Mouse (Mus musculus): ENCODE data around the gene Prr7. TPM values are rescaled to one million over a fixed set of nuclear protein-coding genes. Genes with fewer than 3 reads are reported as not detected.

Prr7 gene
- polyA plus RNA-seq (2014; fragmentation: Illumina TruSeq; extraction: RNeasy Lipid Tissue Mini Kit (QIAGEN cat#74804); ENCODE audit: low read depth, low replicate concordance) = not detected

DNA sequence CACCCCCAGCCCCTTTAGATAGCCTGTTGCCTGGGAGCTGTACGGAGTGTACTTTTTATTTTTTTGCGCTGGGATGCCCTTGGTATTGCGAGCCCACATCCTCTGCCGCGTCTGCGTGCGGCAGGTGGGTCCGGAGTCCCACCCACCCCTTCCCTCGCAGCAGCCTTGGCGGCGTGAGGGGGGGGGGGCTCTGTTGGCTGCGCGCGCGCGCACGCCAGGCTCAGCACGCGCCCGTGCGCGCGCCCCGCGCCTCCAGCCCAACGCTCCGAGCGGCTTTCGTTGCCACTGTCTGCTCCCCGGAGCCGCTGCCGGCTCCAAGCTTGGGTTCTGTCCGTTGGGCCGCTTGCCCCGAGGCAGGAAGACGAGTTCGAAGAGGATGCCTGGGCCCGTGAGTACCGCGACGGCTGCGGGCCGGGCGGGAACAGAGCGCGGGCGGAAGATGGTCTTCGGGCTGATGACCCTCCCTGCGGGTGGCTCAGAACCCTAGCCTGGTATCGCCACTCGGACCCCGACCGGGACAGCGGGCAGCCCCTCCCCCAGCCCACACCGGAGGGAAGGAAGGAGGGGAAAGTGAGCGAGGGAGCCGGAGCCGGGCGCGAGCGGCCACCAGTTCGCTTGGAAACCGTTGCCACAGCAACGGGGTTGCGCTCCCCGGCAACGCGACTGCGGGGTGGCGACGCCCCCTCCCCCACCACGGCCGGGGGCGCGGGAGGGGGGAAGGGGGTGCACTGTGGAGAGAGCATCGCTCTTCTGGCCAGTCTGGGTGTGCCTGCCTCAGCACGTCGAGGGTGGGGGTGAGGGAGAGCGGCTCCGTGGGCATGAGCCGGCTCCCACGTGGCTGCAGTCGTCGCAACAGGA lies at the start of gene Prr7:
Gene Prr7, plus strand, starts transcription at position 241 of the 858 bp plus-strand sequence.

DNA sequence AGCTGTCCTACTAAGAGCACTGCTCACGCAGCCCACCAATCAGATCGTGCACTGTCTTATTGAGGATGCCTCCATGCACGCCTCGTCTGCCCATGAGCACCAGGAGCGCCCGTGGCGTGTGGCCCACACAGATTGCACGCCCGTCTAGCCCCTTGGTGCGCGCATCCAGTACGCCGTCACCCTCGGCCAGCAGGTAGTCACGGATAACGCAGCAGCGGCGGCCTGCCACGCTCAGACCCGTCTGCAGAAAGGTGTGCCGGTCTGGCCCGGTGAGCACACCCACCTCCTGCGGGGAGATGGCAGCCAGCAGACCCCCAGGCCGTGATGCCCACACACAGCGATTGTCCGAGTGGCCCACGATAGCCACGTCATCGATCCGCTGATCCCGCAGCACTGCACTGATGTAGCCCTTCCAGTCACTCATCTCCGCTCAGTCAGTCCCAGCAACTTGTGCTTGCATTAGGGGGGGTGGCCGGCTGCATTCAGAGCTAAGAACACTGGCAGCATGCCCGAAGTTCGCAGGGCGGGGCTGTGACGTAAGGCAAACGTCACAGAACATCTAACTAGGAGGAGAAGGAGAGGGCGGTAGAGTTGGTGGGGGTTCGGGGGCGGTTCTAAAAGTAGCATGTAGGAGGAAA lies 49.2 kb upstream of the Prr7 start, which contains the start of gene Pfn3:
Gene Pfn3, minus strand, starts transcription at position 490 of the 638 bp plus-strand sequence.

DNA sequence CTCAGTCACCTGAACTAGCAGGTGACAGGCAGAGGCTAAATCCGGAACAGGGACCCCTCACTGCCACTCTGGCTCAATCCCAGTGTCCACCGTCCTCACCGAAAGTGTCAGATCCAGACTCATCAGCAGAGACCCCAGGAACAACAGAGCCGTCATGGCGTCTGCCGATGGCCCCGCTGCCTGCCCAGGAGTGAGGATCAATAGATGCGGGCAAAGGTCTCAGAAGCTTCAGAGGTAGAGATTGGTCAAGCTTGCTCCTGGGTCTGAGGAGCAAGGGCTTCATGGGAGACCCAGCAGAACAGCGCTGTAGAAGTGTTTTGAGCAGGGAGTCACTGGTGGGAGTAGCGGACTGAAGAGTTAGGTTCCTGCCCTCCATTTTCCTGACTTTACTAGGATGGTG lies 37.5 kb upstream of the Prr7 start, which contains the start of gene F12:
Gene F12, minus strand, starts transcription at position 181 of the 400 bp plus-strand sequence.

DNA sequence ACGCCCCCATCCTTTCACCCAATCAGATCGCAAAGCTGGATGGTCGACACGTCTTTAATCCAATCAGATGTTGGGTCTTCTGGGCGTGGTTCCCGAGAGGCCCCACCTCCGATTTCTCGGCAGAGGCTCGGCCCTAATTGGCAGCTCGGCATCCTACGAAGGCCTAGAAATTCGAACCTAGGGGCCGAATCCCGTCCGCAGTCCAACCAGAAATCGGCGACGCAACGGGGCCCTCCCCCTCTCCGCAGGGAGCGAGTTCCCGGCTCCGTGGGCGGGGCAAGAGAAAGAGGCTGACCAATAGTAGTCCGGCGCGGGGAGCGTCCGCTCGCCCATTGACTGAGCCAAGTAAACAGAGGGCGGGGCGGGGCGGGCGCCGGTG lies 19.1 kb upstream of the Prr7 start, which contains the start of gene Grk6:
Gene Grk6, plus strand, starts transcription at position 136 of the 379 bp plus-strand sequence.

DNA sequence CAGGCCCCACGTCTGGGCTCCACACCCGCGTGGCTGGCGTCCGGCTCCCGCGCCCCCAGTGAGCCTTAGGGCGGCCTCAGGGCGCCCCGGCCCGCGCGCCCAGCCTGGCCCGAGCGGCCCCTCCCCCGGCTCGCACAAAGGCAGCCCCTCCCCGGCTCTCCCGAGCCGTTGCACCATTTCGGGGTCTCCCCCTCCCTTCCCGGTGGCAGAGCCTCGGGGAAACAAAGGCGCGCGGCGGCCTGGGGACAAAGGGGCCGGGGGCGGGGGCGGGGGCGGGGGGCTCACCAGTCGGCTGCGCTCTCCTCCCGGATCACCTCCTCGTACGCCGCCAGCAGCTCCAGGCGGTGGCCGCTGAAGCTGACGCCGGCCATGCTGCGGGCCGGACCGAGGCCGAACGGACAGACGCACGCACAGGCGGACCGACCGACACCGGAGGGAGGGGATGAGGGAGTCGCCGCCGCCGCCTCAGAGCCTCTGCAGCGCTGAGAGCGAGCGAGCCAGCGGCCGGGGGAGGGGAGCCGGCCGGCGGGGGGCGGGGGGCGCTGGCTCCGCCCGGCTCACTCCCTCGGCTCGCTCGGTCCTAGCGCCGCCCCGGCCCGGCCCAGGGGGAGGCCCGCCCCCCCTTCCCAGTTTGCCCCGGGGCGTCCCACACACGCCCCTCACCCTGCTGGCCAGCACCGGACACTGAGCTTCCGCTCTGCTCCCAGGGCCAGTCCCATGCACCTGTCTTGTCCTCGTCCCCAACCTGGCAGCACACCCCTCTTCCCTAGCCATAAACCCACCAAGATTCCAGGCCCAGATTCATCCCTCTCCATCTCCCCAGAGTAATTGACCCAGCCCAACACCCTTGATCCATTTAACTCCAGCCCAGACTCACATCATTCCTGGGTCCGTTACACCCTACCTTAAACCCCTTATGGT lies 23.8 kb downstream of the Prr7 start, which contains the start of gene Dbn1:
Gene Dbn1, minus strand, starts transcription at position 534 of the 921 bp plus-strand sequence.

DNA sequence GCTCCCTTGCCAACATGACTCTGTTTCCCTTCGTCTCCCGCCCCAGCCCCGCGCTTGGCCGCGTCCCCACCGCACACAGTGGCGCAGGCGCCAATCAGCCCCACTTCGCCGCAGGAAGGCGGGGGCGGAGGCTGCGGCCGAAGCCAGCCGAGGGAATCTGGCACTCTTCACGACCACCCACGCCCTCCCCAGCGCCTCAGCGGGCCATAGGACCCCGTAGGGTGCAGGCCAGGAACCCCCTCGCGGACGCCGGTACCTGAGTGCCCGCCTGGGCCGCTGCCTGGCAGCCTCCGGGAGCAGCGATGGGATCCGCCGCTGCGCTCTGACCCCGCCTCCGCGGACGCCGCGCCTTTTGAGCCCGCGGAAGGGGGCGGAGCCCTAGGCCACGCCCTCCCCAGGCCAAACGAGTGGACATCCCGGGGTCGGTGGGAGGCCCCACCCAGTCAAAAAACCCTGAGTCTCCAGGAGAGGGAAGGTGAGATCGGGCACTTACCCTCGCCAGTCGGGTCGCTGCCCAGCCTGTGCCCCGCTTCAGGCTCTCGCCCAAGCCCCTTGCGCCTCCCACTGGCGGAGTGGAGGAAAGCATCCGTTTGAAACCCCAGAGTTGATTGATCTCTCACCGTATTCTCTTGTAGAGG lies 49.2 kb downstream of the Prr7 start, which contains the start of gene Pdlim7:
Gene Pdlim7, minus strand, starts transcription at position 566 of the 638 bp plus-strand sequence.

Other genes with a start within 250 kb of the Prr7 start
- gene Prelid1, start 143.8 kb upstream of the Prr7 start, polyA plus RNA-seq (2014; fragmentation: Illumina TruSeq; extraction: RNeasy Lipid Tissue Mini Kit (QIAGEN cat#74804); ENCODE audit: low read depth, low replicate concordance) = 1.8 TPM
- 5.3 TPM for gene Rab24, start 142.3 kb upstream of the Prr7 start, polyA plus RNA-seq (2014; fragmentation: Illumina TruSeq; extraction: RNeasy Lipid Tissue Mini Kit (QIAGEN cat#74804); ENCODE audit: low read depth, low replicate concordance)
- gene Mxd3, start 134.4 kb upstream of the Prr7 start, polyA plus RNA-seq (2014; fragmentation: Illumina TruSeq; extraction: RNeasy Lipid Tissue Mini Kit (QIAGEN cat#74804); ENCODE audit: low read depth, low replicate concordance) = not detected
- gene Lman2, start 101.5 kb upstream of the Prr7 start, polyA plus RNA-seq (2014; fragmentation: Illumina TruSeq; extraction: RNeasy Lipid Tissue Mini Kit (QIAGEN cat#74804); ENCODE audit: low read depth, low replicate concordance) = 5.4 TPM
- gene Rgs14, start 94.5 kb upstream of the Prr7 start, polyA plus RNA-seq (2014; fragmentation: Illumina TruSeq; extraction: RNeasy Lipid Tissue Mini Kit (QIAGEN cat#74804); ENCODE audit: low read depth, low replicate concordance) = not detected
- not detected for gene Slc34a1, start 66.1 kb upstream of the Prr7 start, polyA plus RNA-seq (2014; fragmentation: Illumina TruSeq; extraction: RNeasy Lipid Tissue Mini Kit (QIAGEN cat#74804); ENCODE audit: low read depth, low replicate concordance)
- 0.50 TPM for gene Pfn3, start 49.0 kb upstream of the Prr7 start, polyA plus RNA-seq (2014; fragmentation: Illumina TruSeq; extraction: RNeasy Lipid Tissue Mini Kit (QIAGEN cat#74804); ENCODE audit: low read depth, low replicate concordance)
- gene F12, start 37.5 kb upstream of the Prr7 start, polyA plus RNA-seq (2014; fragmentation: Illumina TruSeq; extraction: RNeasy Lipid Tissue Mini Kit (QIAGEN cat#74804); ENCODE audit: low read depth, low replicate concordance) = not detected
- 1.5 TPM for gene Grk6, start 19.2 kb upstream of the Prr7 start, polyA plus RNA-seq (2014; fragmentation: Illumina TruSeq; extraction: RNeasy Lipid Tissue Mini Kit (QIAGEN cat#74804); ENCODE audit: low read depth, low replicate concordance)
- 1.4 TPM for gene Dbn1, start 23.8 kb downstream of the Prr7 start, polyA plus RNA-seq (2014; fragmentation: Illumina TruSeq; extraction: RNeasy Lipid Tissue Mini Kit (QIAGEN cat#74804); ENCODE audit: low read depth, low replicate concordance)
- gene Pdlim7, start 49.4 kb downstream of the Prr7 start, polyA plus RNA-seq (2014; fragmentation: Illumina TruSeq; extraction: RNeasy Lipid Tissue Mini Kit (QIAGEN cat#74804); ENCODE audit: low read depth, low replicate concordance) = 0.13 TPM
- not detected for gene Dok3, start 65.0 kb downstream of the Prr7 start, polyA plus RNA-seq (2014; fragmentation: Illumina TruSeq; extraction: RNeasy Lipid Tissue Mini Kit (QIAGEN cat#74804); ENCODE audit: low read depth, low replicate concordance)
- gene Ddx41, start 72.4 kb downstream of the Prr7 start, polyA plus RNA-seq (2014; fragmentation: Illumina TruSeq; extraction: RNeasy Lipid Tissue Mini Kit (QIAGEN cat#74804); ENCODE audit: low read depth, low replicate concordance) = 3.1 TPM
- gene Fam193b, start 106.9 kb downstream of the Prr7 start, polyA plus RNA-seq (2014; fragmentation: Illumina TruSeq; extraction: RNeasy Lipid Tissue Mini Kit (QIAGEN cat#74804); ENCODE audit: low read depth, low replicate concordance) = 2.9 TPM
- 17.2 TPM for gene Tmed9, start 109.5 kb downstream of the Prr7 start, polyA plus RNA-seq (2014; fragmentation: Illumina TruSeq; extraction: RNeasy Lipid Tissue Mini Kit (QIAGEN cat#74804); ENCODE audit: low read depth, low replicate concordance)
- 2.7 TPM for gene B4galt7, start 135.6 kb downstream of the Prr7 start, polyA plus RNA-seq (2014; fragmentation: Illumina TruSeq; extraction: RNeasy Lipid Tissue Mini Kit (QIAGEN cat#74804); ENCODE audit: low read depth, low replicate concordance)
- gene Caml, start 158.7 kb downstream of the Prr7 start, polyA plus RNA-seq (2014; fragmentation: Illumina TruSeq; extraction: RNeasy Lipid Tissue Mini Kit (QIAGEN cat#74804); ENCODE audit: low read depth, low replicate concordance) = 38.8 TPM
- gene Ddx46, start 170.8 kb downstream of the Prr7 start, polyA plus RNA-seq (2014; fragmentation: Illumina TruSeq; extraction: RNeasy Lipid Tissue Mini Kit (QIAGEN cat#74804); ENCODE audit: low read depth, low replicate concordance) = 99.2 TPM
- gene B230219D22Rik, start 228.9 kb downstream of the Prr7 start, polyA plus RNA-seq (2014; fragmentation: Illumina TruSeq; extraction: RNeasy Lipid Tissue Mini Kit (QIAGEN cat#74804); ENCODE audit: low read depth, low replicate concordance) = 19.5 TPM